Mouse (Mus musculus): ENCODE results near the gene Nbea.

DNA sequence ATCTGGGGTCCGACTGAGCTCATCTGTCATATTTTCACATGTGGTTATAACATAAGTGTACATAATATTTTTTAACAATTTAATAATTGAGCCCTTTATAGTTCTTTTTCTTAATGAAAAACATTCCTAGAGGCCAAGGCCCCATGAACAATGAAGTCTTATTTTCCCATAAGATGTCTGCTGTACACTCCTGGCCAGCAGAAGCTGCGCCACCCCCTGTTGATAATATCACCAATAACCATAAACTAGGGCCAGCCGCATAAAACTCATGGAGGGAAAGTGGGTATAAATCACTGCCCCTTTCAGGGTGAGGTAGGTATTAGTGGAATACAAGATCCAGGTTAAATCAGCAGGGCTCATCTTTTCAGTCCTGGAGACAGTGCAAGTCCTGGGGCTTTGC lies 537.1 kb downstream of the Nbea start:
- TF ChIP-seq CTCF (IDR thresholded peaks at IDR 0.05; ENCODE audit: low read depth) (no peak), EP300 (IDR thresholded peaks at IDR 0.05; ENCODE audit: low read depth) (no peak)

Measured in heart, postnatal 0 days (tissue).